Mouse (Mus musculus) gastrocnemius, postnatal 14 days (tissue): ENCODE data around the gene Olfr644. TPM values are rescaled to one million over a fixed set of nuclear protein-coding genes. Genes with fewer than 3 reads are reported as not detected.

Source experiments
- DNase-seq: peaks from one replicate; pipeline ENCODE4 v3.0.0; 2021; ENCODE audit warnings: mixed read lengths
- intact Hi-C: fragments of 180-260 bp; cut with DNase I; formaldehyde crosslinking; loops from one replicate; pipeline ENCODE4 v1.15.1; 2025; ENCODE audit warnings: low total_unique reads
- long read RNA-seq, 2 experiments: library from polyadenylated mRNA; stranded (forward); transcript quantifications; one replicate each; pipeline ENCODE4 v2.0.0; 2021
- total RNA-seq, 2 experiments: library from RNA; stranded (reverse); gene quantifications; 2 replicates each; pipeline ENCODE4 v1.2.3; 2021

Gene Olfr644
- not detected for total RNA-seq
- long read RNA-seq, experiment 1: 0 reads
- long read RNA-seq, experiment 2: 0 reads

DNA sequence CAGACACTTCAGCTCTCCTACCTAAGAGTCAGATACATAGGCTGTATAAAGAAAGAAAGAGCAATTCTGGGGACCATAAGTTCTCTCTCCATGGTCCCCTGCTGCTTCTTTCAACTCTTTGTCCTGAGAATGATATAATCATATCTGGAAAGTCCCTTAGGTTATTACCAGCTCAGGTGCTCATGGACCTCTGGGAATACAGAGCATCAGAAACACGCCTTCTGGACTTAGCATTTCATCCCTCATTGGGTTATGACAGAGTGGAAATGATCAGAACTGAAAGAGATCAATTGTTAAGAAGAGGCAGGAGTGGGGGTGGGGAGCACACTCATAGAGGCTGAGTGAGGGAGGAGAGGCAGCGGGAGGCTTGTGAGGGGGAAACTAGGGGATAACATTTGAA, at the start of gene Olfr644:
Gene Olfr644 (minus strand): TSS at position 101 of the 400 bp plus-strand sequence.
- DNase-seq: no peak
- intact Hi-C loops: no loop called here

DNA sequence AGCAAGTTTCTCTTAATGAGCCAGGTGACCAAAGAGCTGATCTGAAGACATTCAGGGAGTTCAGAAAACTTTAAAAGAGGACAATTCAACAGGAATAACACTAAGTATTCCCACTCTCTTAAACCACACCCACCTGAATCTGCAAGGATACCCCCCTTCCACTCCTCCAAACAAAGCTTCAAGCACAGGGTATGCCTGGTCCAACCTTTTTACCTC, 33.0 kb upstream of the Olfr644 start, which contains the start of gene Olfr646:
Gene Olfr646 (plus strand): TSS at position 117 of the 216 bp plus-strand sequence.
- no peak for DNase-seq
- intact Hi-C loops: no loop called here

DNA sequence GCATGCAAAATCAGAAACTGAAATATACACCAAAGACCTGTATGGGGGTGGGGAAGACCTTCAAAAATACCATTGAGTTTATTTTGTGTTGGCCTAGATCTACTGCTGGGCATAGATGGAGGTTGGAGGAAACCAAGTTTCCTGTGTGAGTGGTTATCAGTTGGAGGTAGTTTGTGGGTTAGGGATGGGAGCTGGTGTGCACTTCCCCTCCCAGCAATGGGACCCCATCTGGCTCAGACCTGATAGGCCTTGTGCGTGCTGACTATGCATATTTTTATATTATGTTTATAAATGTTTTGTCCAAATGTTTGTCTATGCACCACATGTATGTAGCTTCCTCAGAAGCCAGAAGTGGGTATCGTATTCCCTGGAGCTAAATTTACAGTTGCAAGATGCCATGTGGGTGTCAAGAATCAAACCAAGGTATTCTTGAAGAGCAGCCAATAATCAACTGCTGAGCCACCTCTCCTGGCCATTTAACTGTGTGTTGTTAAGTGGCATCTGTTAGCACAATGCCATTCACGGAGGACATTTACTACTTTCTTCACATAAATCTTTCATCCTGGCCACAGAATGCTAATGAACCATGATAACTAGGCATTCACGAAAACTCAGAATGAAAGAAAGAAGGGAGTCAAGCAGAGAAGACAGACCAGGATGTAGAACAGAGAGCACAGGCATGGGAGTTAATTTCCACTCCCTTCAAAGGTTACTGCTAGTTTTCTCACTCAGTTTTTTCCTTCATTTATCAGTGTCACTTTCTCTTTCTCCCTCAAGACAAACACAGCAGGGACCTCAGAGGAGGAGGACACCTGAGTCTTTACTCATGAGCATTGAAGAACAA, 32.5 kb upstream of the Olfr644 start:
- DNase-seq: no peak
- intact Hi-C loops: no loop called here

GRCm38 (mm10) chr7:104085365-104085764, 13.7 kb upstream of the Olfr644 start, which contains the start of gene Olfr645:
Olfr645 (minus strand) TSS chr7:104085465.
- intact Hi-C loops: no loop called here
- no peak for DNase-seq

- no peak for DNase-seq
- intact Hi-C loops: no loop called here
Measured at GRCm38 (mm10) chr7:104061345-104061744, 10.3 kb downstream of the Olfr644 start, which contains the start of gene 4930516K23Rik. 4930516K23Rik (minus strand) TSS chr7:104061445.

- DNase-seq: no peak
- intact Hi-C loops: loop anchor here (10.0 kb wide), 1 partner anchor 1756 kb away; the partner anchor contains the start of gene Mrpl17
Measured at GRCm38 (mm10) chr7:104059215-104059614, 12.5 kb downstream of the Olfr644 start.

GRCm38 (mm10) chr7:104052566-104052965, 19.1 kb downstream of the Olfr644 start, which contains the start of gene Olfr642:
Olfr642 (minus strand) TSS chr7:104052666.
- intact Hi-C loops: loop anchor here (10.0 kb wide), 1 partner anchor 1762 kb away; the partner anchor contains the start of gene Mrpl17
- DNase-seq: no peak

DNA sequence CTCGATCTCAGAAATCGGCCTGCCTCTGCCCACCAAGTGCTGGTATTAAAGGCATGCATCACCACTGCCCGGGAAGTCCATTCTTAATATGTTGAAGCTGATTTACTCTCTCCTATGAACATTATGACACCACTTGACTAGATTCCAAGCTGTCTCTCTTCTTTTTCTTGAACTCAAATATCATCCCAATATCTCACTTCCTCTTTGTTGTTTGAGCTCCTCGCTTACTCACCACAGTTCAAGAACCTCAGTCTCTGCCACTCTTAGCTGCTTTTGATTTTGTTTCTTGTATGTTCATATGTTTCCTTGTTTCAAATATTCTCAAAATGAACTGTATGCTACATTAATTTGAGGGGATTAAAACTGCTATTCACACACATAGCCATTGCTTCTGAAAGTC, 20.9 kb downstream of the Olfr644 start:
- DNase-seq: no peak
- intact Hi-C loops: loop anchor here (10.0 kb wide), 1 partner anchor 1764 kb away; the partner anchor contains the start of gene Mrpl17

GRCm38 (mm10) chr7:104035145-104035544, 36.5 kb downstream of the Olfr644 start, which contains the start of gene Olfr641:
Olfr641 (plus strand) TSS chr7:104035445.
- intact Hi-C loops: no loop called here
- DNase-seq: no peak

DNA sequence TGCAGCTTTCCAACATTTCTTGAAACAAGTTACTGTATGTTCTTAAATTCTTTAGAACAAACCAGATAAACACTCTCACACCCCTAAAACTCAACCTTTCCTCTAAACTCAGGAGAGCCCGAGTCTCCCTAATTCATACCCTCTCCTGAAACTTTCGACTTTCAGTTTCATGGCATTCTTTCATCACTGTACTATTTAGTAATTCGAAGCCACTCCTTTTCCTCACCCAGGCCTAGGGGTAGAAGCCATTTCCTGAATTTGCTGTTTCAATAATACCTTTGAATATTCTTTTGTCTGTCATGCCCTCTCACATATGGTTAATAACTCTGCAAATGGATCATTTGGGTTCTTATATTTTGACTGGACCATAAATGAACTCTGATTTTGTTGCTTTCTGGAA, 44.7 kb downstream of the Olfr644 start:
- DNase-seq: no peak
- intact Hi-C loops: no loop called here

DNA sequence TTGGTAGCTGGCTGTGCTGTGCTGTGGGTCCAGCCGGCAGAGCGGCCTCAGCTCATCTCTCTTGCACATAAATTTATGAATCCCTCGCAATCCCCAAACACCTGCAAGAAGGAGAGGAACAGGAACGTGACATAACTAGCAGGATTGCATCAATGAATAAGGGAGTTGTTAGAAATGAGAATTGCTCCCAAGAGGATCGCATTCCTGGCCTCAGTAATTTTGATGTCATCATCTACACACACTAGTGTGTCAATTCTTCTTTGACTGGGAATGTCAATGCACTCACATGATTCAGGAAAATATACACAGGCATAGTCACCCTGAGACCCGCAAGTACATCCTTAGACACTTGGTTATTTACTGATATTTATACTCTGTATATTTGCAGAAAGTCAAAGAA, 46.2 kb downstream of the Olfr644 start, which contains the start of gene Olfr640:
Gene Olfr640 (minus strand): TSS at position 101 of the 400 bp plus-strand sequence.
- no peak for DNase-seq
- intact Hi-C loops: no loop called here

- DNase-seq: no peak
- intact Hi-C loops: no loop called here
Measured at GRCm38 (mm10) chr7:104021651-104022050, 50.0 kb downstream of the Olfr644 start.

GRCm38 (mm10) chr7:104018953-104019352, 52.7 kb downstream of the Olfr644 start:
- intact Hi-C loops: no loop called here
- DNase-seq: no peak

- intact Hi-C loops: no loop called here
- DNase-seq: no peak
Measured at GRCm38 (mm10) chr7:104017203-104017602, 54.5 kb downstream of the Olfr644 start, which contains the start of gene Olfr639. Olfr639 (minus strand) TSS chr7:104017303.

Other genes with a start within 250 kb of the Olfr644 start
- gene Hbb-bs, start 243.8 kb downstream of the Olfr644 start, total RNA-seq: 1,000 to 10,000 TPM; 1,097 to 1,122 TPM
- gene Hbb-bh2, start 231.3 kb downstream of the Olfr644 start, total RNA-seq: not detected
- not detected for gene Hbb-bh1, start 228.7 kb downstream of the Olfr644 start, total RNA-seq
- not detected for gene Hbb-y, start 218.7 kb downstream of the Olfr644 start, total RNA-seq
- gene Olfr66, start 185.6 kb downstream of the Olfr644 start, total RNA-seq: not detected
- not detected for gene Olfr64, start 177.4 kb downstream of the Olfr644 start, total RNA-seq
- not detected for gene Olfr65, start 168.4 kb downstream of the Olfr644 start, total RNA-seq
- not detected for gene Olfr631, start 143.0 kb downstream of the Olfr644 start, total RNA-seq
- gene Olfr632, start 137.5 kb downstream of the Olfr644 start, total RNA-seq: not detected
- not detected for gene Olfr633, start 127.4 kb downstream of the Olfr644 start, total RNA-seq
- not detected for gene Olfr635, start 100.7 kb downstream of the Olfr644 start, total RNA-seq
- not detected for gene Olfr638, start 73.1 kb downstream of the Olfr644 start, total RNA-seq
- not detected for gene Olfr639, start 54.6 kb downstream of the Olfr644 start, total RNA-seq
- gene Olfr640, start 46.3 kb downstream of the Olfr644 start, total RNA-seq: not detected
- not detected for gene Olfr641, start 36.4 kb downstream of the Olfr644 start, total RNA-seq
- gene Olfr642, start 19.2 kb downstream of the Olfr644 start, total RNA-seq: not detected
- gene 4930516K23Rik, start 10.4 kb downstream of the Olfr644 start, total RNA-seq: not detected
- gene Olfr645, start 13.6 kb upstream of the Olfr644 start, total RNA-seq: not detected
- not detected for gene Olfr646, start 33.0 kb upstream of the Olfr644 start, total RNA-seq
- gene Ubqln5, start 58.0 kb upstream of the Olfr644 start, total RNA-seq: not detected
- gene Olfr643, start 65.5 kb upstream of the Olfr644 start, total RNA-seq: not detected
- gene Ubqln3, start 71.4 kb upstream of the Olfr644 start, total RNA-seq: not detected
- gene Ubqlnl, start 78.7 kb upstream of the Olfr644 start, total RNA-seq: not detected
- gene Olfm5, start 93.0 kb upstream of the Olfr644 start, total RNA-seq: not detected
- gene Olfr648, start 111.5 kb upstream of the Olfr644 start, total RNA-seq: not detected
- not detected for gene Olfr649, start 124.1 kb upstream of the Olfr644 start, total RNA-seq
- under 1 TPM; 0.18 to 0.31 TPM for gene Trim6, start 146.9 kb upstream of the Olfr644 start, total RNA-seq
- 1 to 10 TPM; 1.1 to 1.4 TPM for gene Trim34a, start 172.6 kb upstream of the Olfr644 start, total RNA-seq
- under 1 TPM; 0.55 to 0.62 TPM for gene Trim5, start 216.2 kb upstream of the Olfr644 start, total RNA-seq
- 1 to 10 TPM; 2.5 TPM for gene Trim12a, start 243.6 kb upstream of the Olfr644 start, total RNA-seq